Mouse (Mus musculus) bone marrow, adult 2 months (tissue): Measurements from ENCODE around the gene Gpr1. TPM values are rescaled to one million over a fixed set of nuclear protein-coding genes. Genes with fewer than 3 reads are reported as not detected.
"Not testable (repeated sequence)": the region's sequence is repeated elsewhere in the genome, so short reads cannot be mapped to it uniquely, and the experiment has no call there.

Experiments used
- H3K27ac ChIP-seq: fragments of 200-500 bp; 2 replicates; pipeline ENCODE4 v1.5.1; 2012; ENCODE audit warnings: low read depth, mild to moderate bottlenecking, control low read depth, inconsistent platforms, low read length; ENCODE audit not compliant: control insufficient read depth, poor library complexity, insufficient read depth
- H3K4me1 ChIP-seq: fragments of 200-500 bp; 2 replicates; pipeline ENCODE4 v1.6.1; 2011; ENCODE audit warnings: low read length; ENCODE audit not compliant: control insufficient read depth, insufficient read depth
- H3K4me3 ChIP-seq: fragments of 200-500 bp; replicated peaks from 2 replicates; pipeline ENCODE3; 2011; ENCODE audit warnings: mild to moderate bottlenecking, low read depth, low read length, control low read depth; ENCODE audit not compliant: control insufficient read depth
- CTCF ChIP-seq: fragments of 200-500 bp; IDR thresholded peaks from 2 replicates; pipeline ENCODE4 v1.5.1; 2011; ENCODE audit warnings: low read length, control low read depth; ENCODE audit not compliant: control insufficient read depth, insufficient read depth
- POLR2A ChIP-seq: fragments of 200-500 bp; IDR thresholded peaks from 2 replicates; pipeline ENCODE4 v1.6.1; 2011; ENCODE audit warnings: low read depth, mild to moderate bottlenecking, control low read depth, low read length, borderline replicate concordance; ENCODE audit not compliant: control insufficient read depth
- WGBS: fragments of 180-500 bp; shearing (Covaris S2); methylation state at CpG from one replicate; pipeline ENCODE4 v1.1.7; 2018; 5-methylcytosine and 5-hydroxymethylcytosine counted together
- polyA plus RNA-seq: library from polyadenylated mRNA; stranded (reverse); fragments of >200 nt; gene quantifications from 2 replicates; pipeline ENCODE4 v1.2.4, GENCODE M21; 2011; ENCODE audit warnings: low replicate concordance; ENCODE audit not compliant: missing spikeins, insufficient read depth, insufficient read length

Gpr1 gene
- polyA plus RNA-seq, 1 experiment, result not detected

- Histone ChIP-seq H3K4me1 (peaks cover 2% of the 10 kb centered on the region), H3K27ac (no peak overlapping the region), H3K4me3 (no peak overlapping the region)
- 92% methylated on average over 4 of the region's 4 CpGs for WGBS
- no peak for TF ChIP-seq POLR2A
- no peak for TF ChIP-seq CTCF
Observed at GRCm38 (mm10) chr1:63180122-63180521, 34.2 kb downstream of the Gpr1 start.

- TF ChIP-seq CTCF, result no peak
- no peak for TF ChIP-seq POLR2A
- Histone ChIP-seq H3K4me1 (peaks cover 2% of the 10 kb centered on the region), H3K4me3 (no peak overlapping the region), H3K27ac (no peak overlapping the region)
- 43% methylated on average over 3 of the region's 3 CpGs for WGBS
Observed at GRCm38 (mm10) chr1:63178308-63178707, 36.0 kb downstream of the Gpr1 start.

DNA sequence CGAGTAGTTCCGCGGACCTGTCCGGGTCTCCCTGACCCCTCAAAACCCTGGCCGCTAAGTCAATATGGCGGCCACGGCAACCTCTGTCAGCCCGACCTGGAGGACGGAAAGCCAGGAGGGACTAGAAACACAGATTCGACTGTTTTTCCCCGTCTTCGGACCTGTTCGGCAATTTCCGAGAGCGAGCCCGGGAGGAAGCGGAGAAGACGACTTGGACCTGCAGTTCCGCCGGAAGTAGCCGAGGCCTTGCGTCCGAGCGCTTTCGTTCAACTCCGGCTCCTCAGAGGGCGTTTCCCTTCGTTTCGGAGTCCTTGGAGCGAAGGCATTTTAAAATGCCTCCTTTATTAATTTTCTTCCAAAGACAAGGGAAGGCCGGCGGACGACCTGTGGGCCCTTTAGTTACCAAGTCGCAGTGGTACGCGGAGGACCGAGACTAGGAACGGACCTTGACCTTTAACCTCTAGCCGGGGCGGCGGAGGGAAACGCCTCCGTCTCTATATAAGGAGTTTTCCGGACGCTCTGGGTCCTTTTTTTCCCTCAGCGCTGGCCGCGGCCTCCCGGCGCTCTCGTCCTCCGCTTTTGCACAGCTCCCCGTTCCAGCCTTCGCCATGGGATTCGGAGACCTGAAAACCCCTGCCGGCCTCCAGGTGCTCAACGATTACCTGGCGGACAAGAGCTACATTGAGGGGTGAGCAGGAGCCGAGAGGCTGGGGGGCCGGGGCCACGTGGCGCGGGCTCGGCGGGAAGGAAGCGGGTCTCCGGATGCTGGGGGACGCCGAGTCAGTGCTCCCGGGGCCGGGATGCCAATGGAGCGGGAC is 37.5 kb downstream of the Gpr1 start, which contains the start of the genes Eef1b2 and Ndufs1:
Gene Eef1b2, plus strand, starts transcription at position 222 of the 818 bp plus-strand sequence.
Gene Ndufs1, minus strand, starts transcription at position 230 of the 818 bp plus-strand sequence.
- Histone ChIP-seq H3K4me3 (peak within 1 kb of the TSS; percentile 85), H3K27ac (peak within 1 kb of the TSS; percentile 92), H3K4me1 (peaks cover 2% of the 10 kb centered on the region)
- under 1% methylated on average over 72 of the region's 72 CpGs for WGBS
- TF ChIP-seq POLR2A, result peak; percentile 69; the same call in 1 of the 2 replicates
- TF ChIP-seq CTCF, result no peak

GRCm38 (mm10) chr1:63176259-63176603 is 38.1 kb downstream of the Gpr1 start:
- under 1% methylated on average over 14 of the region's 14 CpGs for WGBS
- peak overlapping the region; percentile 85 for H3K4me3 ChIP-seq
- TF ChIP-seq CTCF, result no peak
- no peak for TF ChIP-seq POLR2A
- H3K27ac ChIP-seq, result peak overlapping the region; percentile 92
- H3K4me1 ChIP-seq, result peaks cover 2% of the 10 kb centered on the region

- Histone ChIP-seq H3K4me1 (peaks cover 2% of the 10 kb centered on the region), H3K27ac (peak overlapping the region; percentile 92), H3K4me3 (peak overlapping the region; percentile 85)
- WGBS, result 8% methylated on average over 11 of the region's 11 CpGs
- TF ChIP-seq POLR2A (no peak), CTCF (no peak)
Observed at GRCm38 (mm10) chr1:63175853-63176252, 38.5 kb downstream of the Gpr1 start.

- 68% methylated on average over 2 of the region's 2 CpGs for WGBS
- no peaks in the 10 kb centered on the region for H3K4me1 ChIP-seq
- H3K27ac ChIP-seq, result no peak overlapping the region
- TF ChIP-seq CTCF, result no peak
- TF ChIP-seq POLR2A, result no peak
- no peak overlapping the region for H3K4me3 ChIP-seq
Observed at GRCm38 (mm10) chr1:63168638-63169037, 45.7 kb downstream of the Gpr1 start.

- Histone ChIP-seq H3K27ac (no peak overlapping the region), H3K4me3 (no peak overlapping the region), H3K4me1 (no peaks in the 10 kb centered on the region)
- 93% methylated on average over 13 of the region's 13 CpGs for WGBS
- TF ChIP-seq POLR2A (no peak), CTCF (no peak)
Observed at GRCm38 (mm10) chr1:63140231-63140630, 74.1 kb downstream of the Gpr1 start.

DNA sequence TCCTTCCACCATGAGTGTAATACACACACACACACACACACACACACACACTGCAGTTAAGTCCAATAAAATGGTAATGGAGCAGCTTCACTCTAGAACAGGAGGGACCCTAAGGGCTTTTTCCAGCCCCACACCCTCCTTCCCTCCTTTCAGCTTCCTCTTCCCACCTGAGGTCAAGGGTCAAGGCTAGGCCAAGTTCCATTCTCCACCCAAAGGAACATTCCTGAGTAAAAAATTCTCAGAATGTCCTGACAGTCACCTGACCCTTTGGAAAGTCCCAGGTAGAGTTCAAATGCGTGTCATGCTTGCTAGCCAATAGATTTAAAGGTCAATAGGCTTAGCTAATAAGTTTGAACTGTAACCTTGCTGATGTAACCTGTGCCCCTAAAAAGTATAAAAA is 75.8 kb downstream of the Gpr1 start:
- 94% methylated on average over 1 of the region's 1 CpGs for WGBS
- not testable (repeated sequence) for H3K27ac ChIP-seq, H3K4me1 ChIP-seq, H3K4me3 ChIP-seq
